Mouse (Mus musculus): Measurements from ENCODE around the gene 4931428F04Rik. TPM values are rescaled to one million over a fixed set of nuclear protein-coding genes. Genes with fewer than 3 reads are reported as not detected.
A peak's percentile ranks its signal among the peaks of the same experiment; 100 is the strongest.

Gene 4931428F04Rik
- polyA plus RNA-seq, 1 experiment: 1.8 TPM

- TF ChIP-seq GATA1 (IDR thresholded peaks at IDR 0.05; ENCODE audit: low read length): no peak
These were observed 8.9 kb upstream of the 4931428F04Rik start for GRCm38 (mm10) chr8:105298351-105299252.

- TF ChIP-seq GATA1 (IDR thresholded peaks at IDR 0.05; ENCODE audit: low read length): no peak
These were observed 8.0 kb upstream of the 4931428F04Rik start, which contains the start of gene E2f4 for GRCm38 (mm10) chr8:105297511-105298192. Gene E2f4 (plus strand): TSS chr8:105297663.

GRCm38 (mm10) chr8:105295895-105296573, 6.4 kb upstream of the 4931428F04Rik start, which contains the start of gene Exoc3l:
Gene Exoc3l (minus strand): TSS chr8:105296101.
- TF ChIP-seq GATA1 (IDR thresholded peaks at IDR 0.05; ENCODE audit: low read length): no peak

- TF ChIP-seq GATA1 (IDR thresholded peaks at IDR 0.05; ENCODE audit: low read length): no peak
These were observed 5.6 kb upstream of the 4931428F04Rik start for GRCm38 (mm10) chr8:105295256-105295655.

GRCm38 (mm10) chr8:105294776-105295175, 5.1 kb upstream of the 4931428F04Rik start:
- TF ChIP-seq GATA1 (IDR thresholded peaks at IDR 0.05; ENCODE audit: low read length): no peak

GRCm38 (mm10) chr8:105293405-105293804, 3.7 kb upstream of the 4931428F04Rik start:
- no peak for TF ChIP-seq GATA1 (IDR thresholded peaks at IDR 0.05; ENCODE audit: low read length)

GRCm38 (mm10) chr8:105292471-105292870, 2.8 kb upstream of the 4931428F04Rik start:
- no peak for TF ChIP-seq GATA1 (IDR thresholded peaks at IDR 0.05; ENCODE audit: low read length)

- TF ChIP-seq GATA1 (IDR thresholded peaks at IDR 0.05; ENCODE audit: low read length): no peak
These were observed 1.1 kb upstream of the 4931428F04Rik start for GRCm38 (mm10) chr8:105290554-105291314.

- TF ChIP-seq GATA1 (IDR thresholded peaks at IDR 0.05; ENCODE audit: low read length): no peak
These were observed 519 bp downstream of the 4931428F04Rik start for GRCm38 (mm10) chr8:105288958-105289732.

GRCm38 (mm10) chr8:105288231-105288630, 1.4 kb downstream of the 4931428F04Rik start:
- TF ChIP-seq GATA1 (IDR thresholded peaks at IDR 0.05; ENCODE audit: low read length): no peak

- no peak for TF ChIP-seq GATA1 (IDR thresholded peaks at IDR 0.05; ENCODE audit: low read length)
These were observed 2.8 kb downstream of the 4931428F04Rik start for GRCm38 (mm10) chr8:105286907-105287306.

GRCm38 (mm10) chr8:105285514-105285913, 4.2 kb downstream of the 4931428F04Rik start:
- no peak for TF ChIP-seq GATA1 (IDR thresholded peaks at IDR 0.05; ENCODE audit: low read length)

GRCm38 (mm10) chr8:105283074-105283473, 6.6 kb downstream of the 4931428F04Rik start:
- no peak for TF ChIP-seq GATA1 (IDR thresholded peaks at IDR 0.05; ENCODE audit: low read length)

GRCm38 (mm10) chr8:105282239-105282638, 7.4 kb downstream of the 4931428F04Rik start:
- peak; percentile 49 for TF ChIP-seq GATA1 (IDR thresholded peaks at IDR 0.05; ENCODE audit: low read length)

All from G1E-ER4 (cell line).